Mouse (Mus musculus) limb, embryonic 11.5 days (tissue): ENCODE measurements around the gene Dppa3. TPM values are rescaled to one million over a fixed set of nuclear protein-coding genes. Genes with fewer than 3 reads are reported as not detected.

Experiments used
- ATAC-seq: fragments of 200-750 bp; cut with Nextera tagmentation; 2 replicates; pipeline ENCODE4 v1.8.0; 2017; ENCODE audit warnings: low read depth; ENCODE audit not compliant: insufficient number of reproducible peaks, low FRiP score, low TSS enrichment
- DNase-seq: peaks from one replicate; pipeline ENCODE4 v3.0.0-alpha.2; 2015; ENCODE audit warnings: low spot score
- H3K27ac ChIP-seq: fragments of 300-500 bp; sonication (generic); replicated peaks from 2 replicates; pipeline ENCODE4 v1.5.1; 2014; ENCODE audit warnings: low read depth, mild to moderate bottlenecking, low read length
- H3K27me3 ChIP-seq: fragments of 300-500 bp; sonication (generic); 2 replicates; pipeline ENCODE4 v1.6.1; 2014; ENCODE audit warnings: mild to moderate bottlenecking, low read length, mixed read lengths; ENCODE audit not compliant: control insufficient read depth, insufficient read depth
- H3K36me3 ChIP-seq: fragments of 300-500 bp; sonication (generic); 2 replicates; pipeline ENCODE4 v1.6.1; 2014; ENCODE audit warnings: mild to moderate bottlenecking, low read length, moderate library complexity, mixed read lengths; ENCODE audit not compliant: control insufficient read depth, insufficient read depth
- H3K4me1 ChIP-seq: fragments of 300-500 bp; sonication (generic); 2 replicates; pipeline ENCODE4 v1.6.1; 2014; ENCODE audit warnings: low read length, mixed read lengths; ENCODE audit not compliant: control insufficient read depth, insufficient read depth
- H3K4me2 ChIP-seq: fragments of 300-500 bp; sonication (generic); 2 replicates; pipeline ENCODE4 v1.6.1; 2014; ENCODE audit warnings: low read depth, mild to moderate bottlenecking, moderate library complexity; ENCODE audit not compliant: severe bottlenecking
- H3K4me3 ChIP-seq: fragments of 300-500 bp; sonication (generic); 2 replicates; pipeline ENCODE4 v1.5.1; 2014; ENCODE audit warnings: low read depth, low read length
- H3K9ac ChIP-seq: fragments of 300-500 bp; sonication (generic); 2 replicates; pipeline ENCODE4 v1.6.1; 2014; ENCODE audit warnings: mild to moderate bottlenecking, low read length
- H3K9me3 ChIP-seq: fragments of 300-500 bp; sonication (generic); 2 replicates; pipeline ENCODE4 v1.6.1; 2016; ENCODE audit warnings: low read length; ENCODE audit not compliant: control insufficient read depth
- whole genome bisulfite sequencing: fragments of 180-500 bp; shearing (Covaris S2); extraction: QIAGEN DNeasy Blood & Tissue Kit; methylation state at CpG from one replicate; pipeline ENCODE4 v1.1.7; 2014; 5-methylcytosine and 5-hydroxymethylcytosine counted together
- polyA plus RNA-seq: library from polyadenylated mRNA; unstranded; fragments of >200 nt; fragmentation: Nextera tagmentation; extraction: Ambion mirVana; gene quantifications from 2 replicates; pipeline ENCODE4 v1.2.1, GENCODE M21; 2014

Dppa3 gene
- polyA plus RNA-seq, 1 experiment from 2014 or later, result not detected

DNA sequence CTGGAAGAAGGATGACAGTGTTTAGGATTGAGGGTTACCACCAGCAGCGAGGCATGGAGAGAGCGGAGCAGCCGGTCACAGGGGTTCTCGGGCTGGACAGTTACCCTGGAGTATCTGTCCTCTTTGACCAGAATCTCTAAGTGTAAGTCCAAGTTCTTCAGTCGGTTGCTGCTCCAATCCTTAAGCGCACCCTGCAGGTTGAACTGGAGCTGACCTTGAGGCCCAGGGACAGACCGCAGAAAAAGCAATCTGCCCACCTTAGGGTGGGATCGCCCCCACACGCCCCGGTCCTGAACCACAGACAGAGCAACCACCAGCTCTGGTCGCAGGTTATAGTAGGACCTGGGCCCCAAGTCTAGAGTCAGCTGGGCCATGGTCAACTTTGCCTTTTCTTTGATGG is 19.5 kb upstream of the Dppa3 start:
- H3K9ac ChIP-seq, result no peak overlapping the region
- H3K27ac ChIP-seq, result no peak overlapping the region
- H3K4me2 ChIP-seq, result no peak overlapping the region
- no peaks in the 10 kb centered on the region for H3K27me3 ChIP-seq
- no peaks in the 10 kb centered on the region for H3K36me3 ChIP-seq
- DNase-seq (no peak), ATAC-seq (no peak)
- no peaks in the 10 kb centered on the region for H3K4me1 ChIP-seq
- 95% methylated on average over 11 of the region's 11 CpGs for WGBS
- no peak overlapping the region for H3K4me3 ChIP-seq
- no peaks in the 10 kb centered on the region for H3K9me3 ChIP-seq

DNA sequence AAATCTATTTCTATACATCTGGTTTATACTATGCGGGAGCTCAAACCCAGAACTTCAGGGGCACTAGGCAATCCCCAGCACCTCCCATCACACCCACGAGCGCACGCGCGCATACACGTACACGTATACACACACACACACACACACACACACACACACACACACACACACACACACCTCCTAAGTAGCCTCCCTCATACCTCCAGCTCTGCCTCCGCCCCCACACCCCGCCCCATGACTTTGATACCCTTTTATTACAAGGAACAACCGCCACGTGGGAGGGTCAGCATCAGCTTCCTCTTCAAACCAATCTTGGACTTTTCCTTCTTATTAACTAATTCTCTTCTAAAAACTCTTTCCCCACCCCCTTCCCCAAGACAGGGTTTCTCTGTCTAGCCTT is 18.5 kb upstream of the Dppa3 start:
- no peak for DNase-seq

DNA sequence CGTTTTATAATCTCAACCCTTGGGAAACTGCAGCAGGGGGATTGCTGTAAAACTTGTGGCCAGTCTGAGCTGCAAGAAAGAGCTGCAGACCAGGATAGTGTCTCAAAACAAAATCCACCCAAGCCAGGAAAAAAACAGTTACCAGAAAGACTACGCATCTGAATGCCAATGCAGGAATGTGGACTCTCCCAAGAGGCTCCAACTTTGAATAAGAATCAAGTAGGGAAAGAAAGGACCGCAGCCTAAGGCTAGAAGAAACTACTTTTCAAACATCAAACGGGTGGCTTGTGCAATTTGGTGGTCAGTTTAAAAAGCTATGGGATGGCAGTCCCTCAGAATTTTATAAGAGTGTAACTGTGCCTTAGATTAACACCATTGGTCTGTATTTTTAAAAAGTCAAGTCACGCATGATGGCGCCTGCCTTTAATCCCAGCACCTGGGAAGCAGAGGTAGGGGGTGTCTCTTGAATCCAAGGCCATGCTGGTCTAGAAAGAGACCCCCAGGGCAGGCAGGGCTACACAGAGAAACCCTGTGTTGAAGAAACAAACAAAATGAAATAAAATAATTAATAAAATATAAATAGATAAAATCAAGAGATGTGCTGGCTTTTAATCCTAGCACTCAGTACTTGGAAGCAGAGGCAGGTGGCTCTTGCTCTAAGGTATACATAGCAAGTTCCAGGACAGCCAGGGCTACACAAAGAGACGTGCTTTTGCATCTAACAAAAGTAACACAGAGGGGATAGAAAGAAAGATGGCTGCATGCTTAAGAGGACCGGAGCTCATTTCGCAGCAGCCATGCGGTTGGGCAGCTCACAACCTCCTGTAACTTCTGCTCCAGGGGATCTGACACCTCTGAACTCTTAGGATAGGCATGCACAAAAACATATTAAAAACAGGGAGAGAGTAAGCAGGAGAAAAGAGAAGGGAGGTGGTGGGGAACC is 17.5 kb upstream of the Dppa3 start:
- ATAC-seq (no peak), DNase-seq (no peak)
- H3K9ac ChIP-seq, result no peak overlapping the region
- no peak overlapping the region for H3K27ac ChIP-seq
- H3K4me3 ChIP-seq, result no peak overlapping the region
- no peaks in the 10 kb centered on the region for H3K9me3 ChIP-seq
- WGBS, result 78% methylated on average over 10 of the region's 10 CpGs
- H3K36me3 ChIP-seq, result no peaks in the 10 kb centered on the region
- H3K4me1 ChIP-seq, result no peaks in the 10 kb centered on the region
- H3K4me2 ChIP-seq, result no peak overlapping the region
- H3K27me3 ChIP-seq, result no peaks in the 10 kb centered on the region

More for the DNA sequence above, 18.5 kb upstream of the Dppa3 start:
- Histone ChIP-seq H3K4me2 (no peak overlapping the region), H3K36me3 (no peaks in the 10 kb centered on the region), H3K4me3 (no peak overlapping the region), H3K4me1 (no peaks in the 10 kb centered on the region), H3K9me3 (no peaks in the 10 kb centered on the region), H3K27ac (no peak overlapping the region), H3K9ac (no peak overlapping the region), H3K27me3 (no peaks in the 10 kb centered on the region)
- WGBS, result 90% methylated on average over 12 of the region's 12 CpGs
- ATAC-seq, result no peak

DNA sequence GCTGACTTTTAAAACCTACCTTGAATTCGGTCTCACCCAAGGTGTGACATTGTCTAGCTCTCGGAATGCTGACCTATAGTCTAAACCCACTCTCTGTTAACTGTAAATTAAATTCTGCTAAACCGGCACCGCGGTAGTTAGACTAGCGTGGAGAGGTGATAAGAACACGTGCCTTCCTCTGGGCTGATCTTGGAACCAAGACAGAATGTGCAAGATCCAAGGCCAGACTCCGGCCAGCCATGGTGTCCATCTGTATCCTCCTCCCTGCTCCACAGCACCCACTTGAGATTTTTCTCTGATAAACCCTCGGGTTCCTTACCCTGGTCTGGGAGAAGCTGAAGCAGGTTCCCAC is 16.9 kb upstream of the Dppa3 start:
- H3K36me3 ChIP-seq, result no peaks in the 10 kb centered on the region
- no peak overlapping the region for H3K4me2 ChIP-seq
- no peak overlapping the region for H3K4me3 ChIP-seq
- no peak overlapping the region for H3K27ac ChIP-seq
- DNase-seq (no peak), ATAC-seq (no peak)
- H3K27me3 ChIP-seq, result no peaks in the 10 kb centered on the region
- H3K9me3 ChIP-seq, result no peaks in the 10 kb centered on the region
- no peak overlapping the region for H3K9ac ChIP-seq
- 71% methylated on average over 9 of the region's 9 CpGs for WGBS
- H3K4me1 ChIP-seq, result no peaks in the 10 kb centered on the region

DNA sequence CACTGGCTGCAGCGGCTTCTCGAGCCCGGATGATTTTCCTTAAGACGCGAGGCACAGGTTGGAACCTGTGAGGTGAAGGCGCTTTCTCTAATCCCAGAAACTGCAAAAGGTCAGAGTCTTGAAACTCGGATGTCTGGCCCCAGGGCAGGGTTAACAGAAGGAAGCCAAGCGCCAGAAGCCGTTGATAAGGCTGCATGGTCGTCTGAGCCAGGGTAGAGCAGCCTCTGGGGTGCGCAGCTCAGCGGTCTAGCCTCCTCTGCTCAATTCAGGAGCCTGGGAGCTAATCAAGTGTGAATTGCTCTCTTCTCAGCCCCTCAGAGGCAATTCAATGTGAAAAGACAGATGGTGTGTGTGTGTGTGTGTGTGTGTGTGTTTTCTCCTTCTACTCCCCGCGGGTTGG is 16.4 kb upstream of the Dppa3 start, which contains the start of gene Gdf3:
Gdf3 (minus strand) TSS at position 317 of the 400 bp plus-strand sequence.
- DNase-seq (no peak), ATAC-seq (no peak)
- Histone ChIP-seq H3K4me1 (no peaks in the 10 kb centered on the region), H3K4me2 (no peak within 1 kb of the TSS), H3K27me3 (no peaks in the 10 kb centered on the region), H3K9ac (no peak within 1 kb of the TSS), H3K27ac (no peak within 1 kb of the TSS), H3K36me3 (no peaks in the 10 kb centered on the region), H3K9me3 (no peaks in the 10 kb centered on the region; the same call in 1 of the 2 replicates), H3K4me3 (no peak within 1 kb of the TSS)
- 45% methylated on average over 14 of the region's 14 CpGs for WGBS

DNA sequence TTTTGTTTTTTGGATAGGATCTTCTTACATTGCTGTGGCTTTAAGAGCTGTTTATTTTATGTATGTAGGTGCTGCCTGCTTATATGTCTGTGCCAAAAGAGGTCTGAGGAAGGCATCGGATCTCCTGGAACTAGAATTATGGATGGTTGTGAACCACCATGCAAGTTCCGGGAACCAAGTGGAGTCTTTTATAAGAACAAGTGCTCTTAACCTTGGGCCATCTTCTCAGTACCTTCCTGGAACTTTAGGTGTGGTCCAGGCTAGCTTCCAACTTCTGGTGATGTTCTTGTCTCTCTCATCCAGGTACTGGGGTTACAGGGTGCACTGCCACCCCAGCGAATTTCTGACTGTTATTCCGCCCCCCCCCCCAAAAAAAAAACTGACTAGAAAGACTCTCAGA is 13.8 kb upstream of the Dppa3 start:
- Histone ChIP-seq H3K4me2 (no peak overlapping the region), H3K36me3 (no peaks in the 10 kb centered on the region), H3K9me3 (no peaks in the 10 kb centered on the region; the same call in 1 of the 2 replicates), H3K27me3 (no peaks in the 10 kb centered on the region), H3K4me3 (no peak overlapping the region), H3K4me1 (no peaks in the 10 kb centered on the region), H3K27ac (no peak overlapping the region), H3K9ac (no peak overlapping the region)
- ATAC-seq (no peak), DNase-seq (no peak)
- 84% methylated on average over 4 of the region's 4 CpGs for WGBS

DNA sequence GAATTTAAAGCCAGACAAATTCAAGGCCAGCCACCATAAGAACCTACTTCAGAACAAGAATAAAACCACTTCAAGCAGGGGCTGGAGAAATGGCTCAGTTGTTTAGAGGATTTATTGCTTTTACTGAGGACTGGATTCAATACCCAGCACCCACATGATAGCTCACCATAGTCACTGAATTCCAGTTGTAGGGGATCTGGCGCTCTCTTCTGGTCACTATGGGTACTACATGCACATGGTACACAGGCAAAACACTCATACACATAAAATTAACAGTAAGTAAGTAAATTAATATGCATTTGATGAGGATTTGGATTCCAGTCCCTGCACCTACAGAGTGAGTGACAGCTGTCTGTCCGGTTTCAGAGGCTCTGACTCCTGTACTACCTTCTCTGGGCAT is 12.2 kb upstream of the Dppa3 start:
- Histone ChIP-seq H3K4me1 (no peaks in the 10 kb centered on the region), H3K36me3 (no peaks in the 10 kb centered on the region), H3K27me3 (no peaks in the 10 kb centered on the region), H3K9me3 (no peaks in the 10 kb centered on the region; the same call in 1 of the 2 replicates), H3K4me3 (no peak overlapping the region), H3K27ac (no peak overlapping the region), H3K9ac (no peak overlapping the region), H3K4me2 (no peak overlapping the region)
- 69% methylated on average over 2 of the region's 2 CpGs for WGBS
- ATAC-seq (no peak), DNase-seq (no peak)

DNA sequence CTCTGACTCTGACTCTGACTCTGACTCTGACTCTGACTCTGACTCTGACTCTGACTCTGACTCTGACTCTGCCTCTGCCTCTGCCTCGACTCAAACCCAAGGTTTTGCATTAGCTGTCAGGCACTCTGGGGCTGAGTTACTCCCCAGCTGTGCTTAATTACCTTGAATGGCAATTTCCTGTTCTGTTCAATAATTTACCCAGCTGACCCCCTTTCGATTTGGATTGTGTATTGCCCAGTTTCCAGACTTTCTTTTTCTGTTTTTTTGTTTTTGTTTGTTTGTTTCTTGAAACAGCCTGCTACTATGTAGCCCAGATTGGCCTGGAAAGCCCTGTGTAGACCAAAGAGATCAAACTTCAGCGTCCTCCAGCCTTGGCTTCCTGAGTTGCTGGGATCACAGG is 10.2 kb upstream of the Dppa3 start:
- no peaks in the 10 kb centered on the region for H3K27me3 ChIP-seq
- no peak overlapping the region for H3K4me2 ChIP-seq
- 37% methylated on average over 3 of the region's 3 CpGs for WGBS
- no peak for DNase-seq
- no peak overlapping the region for H3K27ac ChIP-seq
- no peak overlapping the region for H3K9ac ChIP-seq
- no peak overlapping the region for H3K4me3 ChIP-seq
- H3K9me3 ChIP-seq, result no peaks in the 10 kb centered on the region; the same call in 1 of the 2 replicates
- no peaks in the 10 kb centered on the region for H3K4me1 ChIP-seq
- no peak for ATAC-seq
- H3K36me3 ChIP-seq, result no peaks in the 10 kb centered on the region
